Mouse (Mus musculus): Measurements from ENCODE around the gene Mpz.
A peak's percentile ranks its signal among the peaks of the same experiment; 100 is the strongest.

Mpz gene

DNA sequence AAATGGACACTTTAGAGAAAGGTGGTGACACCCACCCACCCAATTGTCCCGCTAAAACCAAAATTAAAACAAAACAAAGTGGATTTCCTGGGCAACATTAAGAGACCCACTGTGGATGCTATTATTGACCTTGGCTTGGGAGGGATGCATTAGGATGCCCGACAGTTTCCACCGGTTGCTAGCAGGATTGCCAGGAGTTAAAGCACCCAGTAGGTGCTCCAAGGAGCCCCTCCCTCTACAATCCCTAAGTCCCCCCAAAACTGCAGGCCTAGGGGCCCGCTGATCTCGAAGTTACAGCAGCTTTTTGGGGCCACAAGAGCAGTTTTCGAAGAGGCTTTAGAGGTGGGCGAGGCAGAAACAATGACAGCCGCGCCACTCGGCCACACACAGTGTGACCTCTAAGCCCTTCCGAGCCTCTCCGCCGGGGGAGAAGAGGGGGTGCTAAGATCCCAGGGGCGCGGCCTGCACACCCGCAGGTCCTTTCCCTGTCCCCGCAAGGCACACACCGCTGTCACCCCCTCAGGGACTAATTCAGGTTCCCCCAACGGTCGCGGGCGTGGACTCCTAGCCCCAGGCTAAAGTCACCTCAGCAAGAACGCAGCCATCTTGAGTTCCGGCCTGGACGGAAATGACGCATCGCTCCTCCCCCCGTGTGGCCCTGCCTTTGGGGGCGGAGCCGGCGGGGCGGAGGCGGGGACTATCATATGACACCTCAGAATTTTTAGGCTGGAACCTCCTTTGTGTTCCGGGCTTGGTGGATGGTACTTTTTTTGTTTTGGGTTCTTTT lies at the start of gene Mpz, which contains the start of gene Sdhc:
Gene Mpz, plus strand, starts transcription at position 738 of the 787 bp plus-strand sequence.
Gene Sdhc, minus strand, starts transcription at position 630 of the 787 bp plus-strand sequence.
- DNase-seq (ENCODE audit: low read depth): peak; percentile 93

DNA sequence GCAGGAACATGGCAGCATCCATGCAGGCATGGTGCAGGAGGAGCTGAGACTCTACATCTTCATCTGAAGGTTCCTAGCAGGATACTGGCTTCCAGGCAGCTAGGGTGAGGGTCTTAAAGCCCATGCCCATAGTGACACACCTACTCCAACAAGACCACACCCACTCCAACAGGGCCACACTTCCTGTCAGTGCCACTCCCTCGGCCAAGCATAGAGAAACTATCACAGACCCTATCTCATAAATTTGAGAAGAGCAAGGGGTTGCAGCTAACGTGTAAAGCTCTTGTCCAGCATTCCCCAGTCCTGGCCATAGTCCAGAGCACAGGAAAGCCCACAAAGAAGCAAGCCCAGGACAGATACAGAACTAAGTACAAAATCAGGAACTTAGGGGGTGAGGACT lies 49.5 kb upstream of the Mpz start:
- no peak for DNase-seq (ENCODE audit: low read depth)

- peak; percentile 70 for DNase-seq (ENCODE audit: low read depth)
Measured at GRCm38 (mm10) chr1:171101733-171102546, 48.6 kb upstream of the Mpz start.

- DNase-seq (ENCODE audit: low read depth): peak; percentile 76
Measured at GRCm38 (mm10) chr1:171102547-171103177, 47.8 kb upstream of the Mpz start.

DNA sequence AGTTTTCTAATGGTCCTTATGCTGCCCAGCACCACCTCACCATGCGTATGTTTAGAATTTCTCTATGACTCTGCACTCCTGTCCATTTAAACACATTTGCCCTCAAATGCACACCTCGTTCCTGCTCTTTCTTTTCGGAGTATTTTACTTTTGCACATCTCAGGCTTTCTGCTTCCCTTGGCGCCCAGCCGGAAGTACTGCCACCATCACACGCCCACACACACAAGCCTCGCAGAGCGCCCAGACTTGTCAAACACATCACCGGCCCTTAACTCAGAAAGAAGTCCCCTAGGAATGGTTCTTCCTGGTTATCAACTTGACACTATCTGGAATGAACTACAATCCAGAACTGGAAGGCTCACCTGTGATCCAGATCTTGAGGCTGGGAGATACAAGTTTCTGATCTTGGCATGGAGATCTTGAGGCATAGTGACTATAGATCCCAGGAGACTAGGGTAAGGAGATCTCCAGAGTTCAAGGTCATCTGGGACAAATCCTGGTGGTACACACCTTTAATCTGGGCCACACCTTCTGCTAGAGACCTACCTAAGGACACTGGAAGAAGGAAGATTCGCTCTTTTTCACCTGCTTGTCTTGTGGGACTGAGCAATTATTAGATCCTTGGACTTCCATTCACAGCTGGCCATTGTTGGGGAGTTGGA lies 47.2 kb upstream of the Mpz start:
- DNase-seq (ENCODE audit: low read depth): peak; percentile 55

DNA sequence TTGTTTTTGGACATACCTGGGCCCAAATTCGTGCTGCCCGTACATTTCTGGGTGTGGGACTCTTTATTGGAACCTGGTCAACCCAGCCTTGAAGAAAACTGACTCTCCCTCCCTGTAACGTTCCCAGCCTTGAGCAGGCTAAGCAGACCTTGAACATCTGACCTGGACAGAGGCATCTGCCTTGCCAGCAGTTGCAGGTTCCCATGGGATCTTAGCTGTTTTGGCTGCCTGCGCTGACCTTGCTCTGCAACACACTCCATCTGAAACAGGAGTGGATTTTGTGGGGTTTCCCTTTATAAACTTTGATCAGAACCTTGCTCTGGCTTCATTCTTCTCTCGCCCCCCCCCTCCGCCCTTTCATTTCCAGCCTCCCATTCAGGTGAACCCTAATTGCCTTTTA lies 45.3 kb upstream of the Mpz start:
- no peak for DNase-seq (ENCODE audit: low read depth)

- no peak for DNase-seq (ENCODE audit: low read depth)
Measured at GRCm38 (mm10) chr1:171109620-171110019, 40.9 kb upstream of the Mpz start.

- no peak for DNase-seq (ENCODE audit: low read depth)
Measured at GRCm38 (mm10) chr1:171110659-171111019, 39.9 kb upstream of the Mpz start.

GRCm38 (mm10) chr1:171111020-171111780 lies 39.3 kb upstream of the Mpz start:
- peak; percentile 87 for DNase-seq (ENCODE audit: low read depth)

DNA sequence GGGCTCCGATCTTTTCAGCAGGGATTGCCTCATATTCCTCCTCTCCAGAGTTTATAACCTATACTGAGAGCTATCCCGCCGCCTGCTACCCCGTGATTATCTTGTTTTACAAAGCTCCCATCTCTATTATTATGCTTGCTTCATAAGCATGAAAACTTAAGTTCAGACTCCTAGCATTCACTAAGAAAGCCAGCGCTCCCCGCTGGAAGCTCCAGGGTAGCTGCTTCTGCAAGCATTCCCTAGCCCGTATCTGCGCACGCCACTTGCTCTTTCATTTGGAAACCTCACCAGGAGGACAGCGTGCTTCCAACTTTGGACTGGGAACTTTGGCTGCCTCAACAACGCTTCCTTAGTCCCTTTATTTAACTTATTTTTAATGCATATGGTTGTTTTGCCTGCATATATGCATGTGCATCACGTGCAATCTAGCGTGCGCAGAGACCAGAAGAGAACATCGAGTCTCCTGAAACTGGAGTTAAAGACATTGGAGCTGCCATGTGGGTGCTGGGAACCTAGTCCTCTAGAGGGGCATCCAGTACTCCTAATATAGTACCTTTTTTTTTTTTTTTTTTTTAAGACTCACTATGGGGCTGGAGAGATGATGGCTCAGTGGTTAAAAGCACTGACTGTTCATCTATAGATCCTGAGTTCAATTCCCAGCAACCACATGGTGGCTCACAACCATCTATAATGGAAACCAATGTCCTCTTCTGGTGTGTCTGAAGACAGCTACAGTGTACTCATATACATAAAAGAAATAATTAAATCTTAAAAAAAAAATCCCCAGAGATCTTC lies 38.5 kb upstream of the Mpz start:
- DNase-seq (ENCODE audit: low read depth): peak; percentile 58

- DNase-seq (ENCODE audit: low read depth): no peak
Measured at GRCm38 (mm10) chr1:171112986-171113385, 37.5 kb upstream of the Mpz start.

DNA sequence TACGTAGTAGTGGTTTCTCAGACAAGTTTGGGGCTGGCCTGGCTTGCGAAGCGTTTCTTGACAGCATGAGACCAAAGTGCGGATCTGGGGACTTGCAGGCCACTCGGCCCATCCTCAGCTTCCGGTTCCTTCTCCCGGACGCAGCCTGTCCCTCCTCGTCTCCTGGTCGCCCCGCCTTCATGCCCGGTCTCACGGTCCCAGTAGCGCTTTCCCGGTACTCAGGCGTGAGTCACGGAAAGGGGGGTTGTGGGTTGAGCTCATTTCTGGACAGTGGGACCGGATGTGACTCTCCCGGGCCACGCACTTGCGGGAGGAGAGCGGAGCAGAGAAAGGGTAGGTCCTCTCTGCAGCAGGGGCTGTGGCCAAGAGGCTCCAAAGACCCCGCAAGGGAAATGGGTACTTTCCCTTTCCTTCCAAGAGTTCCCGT lies 36.6 kb upstream of the Mpz start, which contains the start of gene Cfap126:
Gene Cfap126, plus strand, starts transcription at position 46 of the 427 bp plus-strand sequence.
- no peak for DNase-seq (ENCODE audit: low read depth)

- DNase-seq (ENCODE audit: low read depth): no peak
Measured at GRCm38 (mm10) chr1:171116280-171116679, 34.2 kb upstream of the Mpz start.

GRCm38 (mm10) chr1:171118269-171118684 lies 32.2 kb upstream of the Mpz start:
- DNase-seq (ENCODE audit: low read depth): peak; percentile 81

GRCm38 (mm10) chr1:171118996-171119395 lies 31.5 kb upstream of the Mpz start:
- no peak for DNase-seq (ENCODE audit: low read depth)

- no peak for DNase-seq (ENCODE audit: low read depth)
Measured at GRCm38 (mm10) chr1:171119405-171119804, 31.1 kb upstream of the Mpz start.

DNA sequence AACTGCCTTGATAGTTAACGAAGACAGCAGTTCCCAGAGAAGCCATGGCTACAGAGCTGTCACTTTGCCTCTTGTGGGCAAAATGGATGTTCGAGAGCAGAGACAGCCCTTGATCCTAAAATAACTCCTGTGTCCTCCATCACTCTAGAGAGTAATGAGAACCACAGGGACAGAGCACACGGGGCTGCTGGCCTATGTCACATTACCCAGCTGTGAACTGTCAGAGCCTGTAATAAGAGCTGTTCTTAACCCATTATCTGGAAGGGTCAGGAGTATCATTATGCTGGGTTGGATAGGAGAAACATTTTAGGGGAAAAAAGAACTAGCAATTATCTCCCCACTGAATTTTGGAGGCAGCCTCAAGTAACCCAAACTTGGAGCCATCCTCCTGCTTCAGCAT lies 29.6 kb upstream of the Mpz start:
- DNase-seq (ENCODE audit: low read depth): no peak

DNA sequence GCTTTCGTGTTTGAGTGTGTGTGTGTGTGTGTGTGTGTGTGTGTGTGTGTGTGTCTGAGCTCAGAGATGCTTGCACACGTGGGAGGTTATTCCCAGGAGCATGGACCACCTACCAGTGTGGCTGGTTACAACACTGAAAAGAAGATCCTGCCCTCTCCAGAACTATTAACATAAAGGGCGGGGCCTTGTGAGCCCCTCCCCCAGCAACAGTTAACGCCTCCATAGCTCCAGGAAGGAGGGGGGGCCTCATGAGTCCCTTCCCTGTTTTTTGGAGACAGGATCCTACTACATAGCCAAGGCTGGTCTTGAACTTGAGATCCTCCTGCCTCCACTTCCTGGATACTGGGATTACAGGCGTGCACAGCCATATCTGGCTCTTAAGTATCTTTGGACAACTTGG lies 28.7 kb upstream of the Mpz start:
- no peak for DNase-seq (ENCODE audit: low read depth)

GRCm38 (mm10) chr1:171122932-171123331 lies 27.6 kb upstream of the Mpz start:
- DNase-seq (ENCODE audit: low read depth): no peak

DNA sequence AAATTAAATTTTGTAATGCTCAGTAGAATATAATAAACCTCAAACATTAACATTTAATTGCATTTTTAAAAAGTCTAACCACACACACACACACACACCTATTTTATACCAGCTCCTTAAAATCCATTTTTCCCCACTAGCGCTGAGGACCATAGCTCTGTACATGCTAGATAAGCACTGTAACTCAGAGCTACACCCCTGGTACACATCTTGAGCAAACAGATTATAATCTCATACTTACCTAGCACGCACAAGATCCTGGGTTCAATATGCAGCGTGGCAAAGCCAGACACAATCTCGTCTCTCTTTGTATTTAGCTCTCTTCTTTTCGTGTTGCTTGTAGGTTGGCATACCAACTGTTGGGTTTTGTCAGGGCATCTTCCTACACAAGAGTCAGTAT lies 26.1 kb upstream of the Mpz start:
- DNase-seq (ENCODE audit: low read depth): no peak

All from c-Kit-positive CD71-positive TER-119-negative erythroid progenitor cells, embryonic 14.5 days (primary cell).